Mouse (Mus musculus): Measurements from ENCODE around the gene Sfxn2.

DNA sequence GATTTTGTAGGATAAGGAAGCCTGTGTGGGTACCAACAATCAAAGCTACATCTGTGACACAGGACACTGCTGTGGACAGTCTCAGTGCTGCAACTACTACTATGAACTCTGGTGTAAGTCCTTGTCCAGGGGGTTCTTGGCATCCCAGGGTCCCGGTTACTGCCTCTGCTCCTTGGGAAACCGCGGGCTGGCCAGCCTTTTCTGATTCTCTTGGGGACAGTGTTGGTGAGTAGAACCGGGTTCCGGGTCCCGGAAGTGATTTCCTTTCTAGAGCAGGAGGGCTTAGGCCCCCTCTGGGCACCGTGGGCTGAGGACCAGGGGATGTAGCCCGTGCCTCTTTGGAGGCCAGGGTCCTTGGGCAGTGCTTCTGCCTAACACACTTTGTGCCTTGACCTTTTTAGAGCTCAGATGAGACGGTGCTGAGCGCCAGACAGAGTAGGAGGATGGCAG, 71.2 kb downstream of the Sfxn2 start:
- no peak for TF ChIP-seq CTCF (IDR thresholded peaks at IDR 0.05)
- TF ChIP-seq EP300 (IDR thresholded peaks at IDR 0.05): no peak

All from lung, postnatal 0 days (tissue).